Mouse (Mus musculus): ENCODE results near the gene Prdm1.

Prdm1 gene

GRCm38 (mm10) chr10:44420211-44420610, 108.1 kb downstream of the Prdm1 start:
- DNase-seq (ENCODE audit: low spot score) = no peak

GRCm38 (mm10) chr10:44418901-44419300, 109.4 kb downstream of the Prdm1 start:
- DNase-seq (ENCODE audit: low spot score) = no peak

GRCm38 (mm10) chr10:44415576-44415975, 112.7 kb downstream of the Prdm1 start:
- DNase-seq (ENCODE audit: low spot score) = no peak

- no peak for DNase-seq (ENCODE audit: low spot score)
These were observed 118.3 kb downstream of the Prdm1 start for GRCm38 (mm10) chr10:44409958-44410357.

- DNase-seq (ENCODE audit: low spot score) = no peak
These were observed 119.2 kb downstream of the Prdm1 start for GRCm38 (mm10) chr10:44409054-44409453.

GRCm38 (mm10) chr10:44403415-44403814, 124.9 kb downstream of the Prdm1 start:
- DNase-seq (ENCODE audit: low spot score) = no peak

GRCm38 (mm10) chr10:44401600-44401999, 126.7 kb downstream of the Prdm1 start:
- DNase-seq (ENCODE audit: low spot score) = no peak

GRCm38 (mm10) chr10:44400602-44401001, 127.7 kb downstream of the Prdm1 start:
- no peak for DNase-seq (ENCODE audit: low spot score)

GRCm38 (mm10) chr10:44400119-44400518, 128.2 kb downstream of the Prdm1 start:
- no peak for DNase-seq (ENCODE audit: low spot score)

- DNase-seq (ENCODE audit: low spot score) = no peak
These were observed 135.4 kb downstream of the Prdm1 start for GRCm38 (mm10) chr10:44392855-44393254.

- DNase-seq (ENCODE audit: low spot score) = no peak
These were observed 136.6 kb downstream of the Prdm1 start for GRCm38 (mm10) chr10:44391509-44392290.

- no peak for DNase-seq (ENCODE audit: low spot score)
These were observed 138.0 kb downstream of the Prdm1 start for GRCm38 (mm10) chr10:44390286-44390685.

GRCm38 (mm10) chr10:44388706-44389233, 139.5 kb downstream of the Prdm1 start:
- no peak for DNase-seq (ENCODE audit: low spot score)

All from ovary, postnatal 36 days (tissue).